Mouse (Mus musculus): ENCODE results near the gene Gm21637. TPM values are rescaled to one million over a fixed set of nuclear protein-coding genes. Genes with fewer than 3 reads are reported as not detected.
"Not testable (repeated sequence)": the region's sequence is repeated elsewhere in the genome, so short reads cannot be mapped to it uniquely, and the experiment has no call there.

The Gm21637 gene
- polyA plus RNA-seq (2015; fragmentation: Nextera tagmentation; extraction: Ambion mirVana), result not detected in 2 replicates

GRCm38 (mm10) chrX:31961744-31962143, at the start of gene Gm21637:
TSS of gene Gm21637 (plus strand) at chrX:31962044.
- H3K36me3 ChIP-seq (replicated peaks); H3K4me1 ChIP-seq (replicated peaks); H3K9ac ChIP-seq; H3K9me3 ChIP-seq (replicated peaks); H3K27ac ChIP-seq (replicated peaks); H3K4me3 ChIP-seq (replicated peaks); H3K27me3 ChIP-seq; H3K4me2 ChIP-seq; ATAC-seq (ENCODE audit: insufficient read depth): not testable (repeated sequence)
- WGBS (ENCODE audit: insufficient replicate concordance), result no CpG with 5 or more reads among the region's 1 CpGs

Other genes starting within 250 kb of the Gm21637 start
- gene Btbd35f25, start 244.9 kb upstream of the Gm21637 start, polyA plus RNA-seq (2015; fragmentation: Nextera tagmentation; extraction: Ambion mirVana), result not detected in 2 replicates
- not detected in 2 replicates for gene Btbd35f22, start 85.8 kb downstream of the Gm21637 start, polyA plus RNA-seq (2015; fragmentation: Nextera tagmentation; extraction: Ambion mirVana)

Data from liver, embryonic 15.5 days (tissue).